Mouse (Mus musculus): ENCODE measurements around the gene Acsf2. TPM values are rescaled to one million over a fixed set of nuclear protein-coding genes. Genes with fewer than 3 reads are reported as not detected.

Gene Acsf2
- polyA plus RNA-seq, 2 experiments: 1.4 to 3.9 TPM

- no peak overlapping the region for H3K4me2 ChIP-seq (ENCODE audit: low read depth)
- no peaks in the 10 kb centered on the region for H3K4me1 ChIP-seq (replicated peaks; ENCODE audit: control insufficient read depth in 2 of 2, insufficient read depth in 2 of 2, low read length in 1 of 2)
- H3K9me3 ChIP-seq (ENCODE audit: control insufficient read depth, low read length): no peaks in the 10 kb centered on the region
- no peak overlapping the region for H3K4me3 ChIP-seq (ENCODE audit: insufficient read depth in 1 of 2, low read depth in 2 of 2, low read length in 2 of 2)
- no peaks in the 10 kb centered on the region for H3K27me3 ChIP-seq (ENCODE audit: control insufficient read depth, insufficient read depth, low read length)
- 57% methylated on average over 4 of the region's 4 CpGs for WGBS (ENCODE audit: insufficient replicate concordance)
- H3K27ac ChIP-seq: no peak overlapping the region
- DNase-seq (ENCODE audit: low read depth in 3 of 3, low spot score in 3 of 3) (no peak), ATAC-seq (ENCODE audit: insufficient read depth) (no peak)
- TF ChIP-seq EP300 (IDR thresholded peaks at IDR 0.05; ENCODE audit: low read depth) (no peak), CTCF (IDR thresholded peaks at IDR 0.05; ENCODE audit: low read depth) (no peak)
- no peaks in the 10 kb centered on the region for H3K36me3 ChIP-seq (replicated peaks; ENCODE audit: control insufficient read depth, insufficient read depth, low read depth)
- H3K9ac ChIP-seq (replicated peaks): no peak overlapping the region
These were observed 12.9 kb upstream of the Acsf2 start for GRCm38 (mm10) chr11:94614603-94615002.

- TF ChIP-seq EP300 (IDR thresholded peaks at IDR 0.05; ENCODE audit: low read depth) (no peak), CTCF (IDR thresholded peaks at IDR 0.05; ENCODE audit: low read depth) (no peak)
- Histone ChIP-seq H3K4me3 (ENCODE audit: insufficient read depth in 1 of 2, low read depth in 2 of 2, low read length in 2 of 2) (no peak overlapping the region), H3K9ac (replicated peaks) (no peak overlapping the region), H3K9me3 (ENCODE audit: control insufficient read depth, low read length) (no peaks in the 10 kb centered on the region), H3K27me3 (ENCODE audit: control insufficient read depth, insufficient read depth, low read length) (no peaks in the 10 kb centered on the region), H3K4me2 (ENCODE audit: low read depth) (no peak overlapping the region), H3K4me1 (replicated peaks; ENCODE audit: control insufficient read depth in 2 of 2, insufficient read depth in 2 of 2, low read length in 1 of 2) (no peaks in the 10 kb centered on the region), H3K36me3 (replicated peaks; ENCODE audit: control insufficient read depth, insufficient read depth, low read depth) (no peaks in the 10 kb centered on the region), H3K27ac (no peak overlapping the region)
- WGBS (ENCODE audit: insufficient replicate concordance): 40% methylated on average over 4 of the region's 4 CpGs
- ATAC-seq (ENCODE audit: insufficient read depth): no peak
- DNase-seq (ENCODE audit: low read depth in 3 of 3, low spot score in 3 of 3): no peak
These were observed 9.4 kb upstream of the Acsf2 start for GRCm38 (mm10) chr11:94610744-94611740.

- peak overlapping the region; percentile 62; the same call in 1 of the 2 replicates for H3K4me2 ChIP-seq (ENCODE audit: low read depth)
- ATAC-seq (ENCODE audit: insufficient read depth) (no peak), DNase-seq (ENCODE audit: low read depth in 3 of 3, low spot score in 3 of 3) (no peak)
- WGBS (ENCODE audit: insufficient replicate concordance): 64% methylated on average over 11 of the region's 11 CpGs
- no peaks in the 10 kb centered on the region for H3K27me3 ChIP-seq (ENCODE audit: control insufficient read depth, insufficient read depth, low read length)
- no peaks in the 10 kb centered on the region for H3K9me3 ChIP-seq (ENCODE audit: control insufficient read depth, low read length)
- no peaks in the 10 kb centered on the region for H3K36me3 ChIP-seq (replicated peaks; ENCODE audit: control insufficient read depth, insufficient read depth, low read depth)
- no peaks in the 10 kb centered on the region for H3K4me1 ChIP-seq (replicated peaks; ENCODE audit: control insufficient read depth in 2 of 2, insufficient read depth in 2 of 2, low read length in 1 of 2)
- no peak overlapping the region for H3K27ac ChIP-seq
- TF ChIP-seq EP300 (IDR thresholded peaks at IDR 0.05; ENCODE audit: low read depth) (no peak), CTCF (IDR thresholded peaks at IDR 0.05; ENCODE audit: low read depth) (no peak)
- no peak overlapping the region for H3K4me3 ChIP-seq (ENCODE audit: insufficient read depth in 1 of 2, low read depth in 2 of 2, low read length in 2 of 2)
- no peak overlapping the region for H3K9ac ChIP-seq (replicated peaks)
These were observed 785 bp upstream of the Acsf2 start for GRCm38 (mm10) chr11:94602356-94602955.

- H3K27ac ChIP-seq: no peak overlapping the region
- no peaks in the 10 kb centered on the region for H3K27me3 ChIP-seq (ENCODE audit: control insufficient read depth, insufficient read depth, low read length)
- peaks cover 0 to 6% of the 10 kb centered on the region in 2 experiments; a peak in 2 of 4 replicates for H3K4me1 ChIP-seq (replicated peaks; ENCODE audit: control insufficient read depth in 2 of 2, insufficient read depth in 2 of 2, low read length in 1 of 2)
- no peak overlapping the region for H3K9ac ChIP-seq (replicated peaks)
- no peak overlapping the region for H3K4me3 ChIP-seq (ENCODE audit: insufficient read depth in 1 of 2, low read depth in 2 of 2, low read length in 2 of 2)
- DNase-seq (ENCODE audit: low read depth in 3 of 3, low spot score in 3 of 3): no peak
- H3K4me2 ChIP-seq (ENCODE audit: low read depth): no peak overlapping the region; the same call in 1 of the 2 replicates
- TF ChIP-seq EP300 (IDR thresholded peaks at IDR 0.05; ENCODE audit: low read depth): no peak
- TF ChIP-seq CTCF (IDR thresholded peaks at IDR 0.05; ENCODE audit: low read depth): no peak
- H3K9me3 ChIP-seq (ENCODE audit: control insufficient read depth, low read length): no peaks in the 10 kb centered on the region
- H3K36me3 ChIP-seq (replicated peaks; ENCODE audit: control insufficient read depth, insufficient read depth, low read depth): no peaks in the 10 kb centered on the region
- 72% methylated on average over 7 of the region's 7 CpGs for WGBS (ENCODE audit: insufficient replicate concordance)
- no peak for ATAC-seq (ENCODE audit: insufficient read depth)
These were observed 1.2 kb downstream of the Acsf2 start for GRCm38 (mm10) chr11:94600447-94600846.
